Mouse (Mus musculus) CH12.LX (cell line): ENCODE results near the gene Tmx1.

Experiments
- CHD2 ChIP-seq: IDR thresholded peaks from 2 replicates; pipeline ENCODE4 v1.6.1; 2011; ENCODE audit warnings: low read length, improper control_type of control experiment
- CTCF ChIP-seq, 2 experiments: IDR thresholded peaks in 1 of 2; conservative IDR thresholded peaks in 1 of 2; 2 replicates each; pipeline ENCODE4 v1.5.1; 2011 to 2012; ENCODE audit warnings: low read depth in 2 of 2, low read length in 2 of 2, improper control_type of control experiment in 1 of 2, inconsistent platforms in 1 of 2, mild to moderate bottlenecking in 1 of 2, moderate library complexity in 1 of 2
- E2F4 ChIP-seq: IDR thresholded peaks from 2 replicates; pipeline ENCODE4 v1.6.1; 2011; ENCODE audit warnings: low read depth, low read length, improper control_type of control experiment; ENCODE audit not compliant: insufficient replicate concordance
- EP300 ChIP-seq: IDR thresholded peaks from 2 replicates; pipeline ENCODE4 v1.6.1; 2011; ENCODE audit warnings: low read length, improper control_type of control experiment
- JUN ChIP-seq: IDR thresholded peaks from 2 replicates; pipeline ENCODE4 v1.6.1; 2011; ENCODE audit warnings: low read depth, mild to moderate bottlenecking, low read length, improper control_type of control experiment, moderate library complexity; ENCODE audit not compliant: insufficient read depth
- KAT2A ChIP-seq: IDR thresholded peaks from 2 replicates; pipeline ENCODE4 v1.6.1; 2012; ENCODE audit warnings: low read length, improper control_type of control experiment, inconsistent platforms; ENCODE audit not compliant: insufficient replicate concordance
- MAX ChIP-seq: IDR thresholded peaks from 2 replicates; pipeline ENCODE4 v1.6.1; 2011; ENCODE audit warnings: low read length, improper control_type of control experiment
- MAZ ChIP-seq: IDR thresholded peaks from 2 replicates; pipeline ENCODE4 v1.6.1; 2012; ENCODE audit warnings: low read depth, mild to moderate bottlenecking, inconsistent platforms, low read length, improper control_type of control experiment, moderate library complexity
- MYC ChIP-seq: IDR thresholded peaks from 2 replicates; pipeline ENCODE4 v1.6.1; 2011; ENCODE audit warnings: low read depth, mild to moderate bottlenecking, improper control_type of control experiment, low read length
- POLR2A ChIP-seq: IDR thresholded peaks from 2 replicates; pipeline ENCODE4 v1.6.1; 2011; ENCODE audit warnings: low read depth, mild to moderate bottlenecking, improper control_type of control experiment, low read length
- TCF12 ChIP-seq: IDR thresholded peaks from 2 replicates; pipeline ENCODE4 v1.6.1; 2014; ENCODE audit warnings: low read depth, mild to moderate bottlenecking, inconsistent platforms, low read length, improper control_type of control experiment

- TF ChIP-seq POLR2A = no peak
- TF ChIP-seq EP300 = no peak
- TF ChIP-seq CTCF (conservative IDR thresholded peaks at IDR 0.05 in 1 of 2, IDR thresholded peaks at IDR 0.05 in 1 of 2; ENCODE audit: low read depth in 2 of 2, low read length in 2 of 2) = no peak
- no peak for TF ChIP-seq JUN
- no peak for TF ChIP-seq MAZ
- TF ChIP-seq CHD2 = no peak
- TF ChIP-seq MAX = no peak
- no peak for TF ChIP-seq TCF12
- TF ChIP-seq E2F4 = no peak
- no peak for TF ChIP-seq KAT2A
- no peak for TF ChIP-seq MYC
Observed at GRCm38 (mm10) chr12:70464016-70464415, 11.1 kb downstream of the Tmx1 start.
